Mouse (Mus musculus): ENCODE results near the gene Cdca8.
A peak's percentile ranks its signal among the peaks of the same experiment; 100 is the strongest.
"Not testable (repeated sequence)": the region's sequence is repeated elsewhere in the genome, so short reads cannot be mapped to it uniquely, and the experiment has no call there.

The Cdca8 gene

GRCm38 (mm10) chr4:124939211-124939610 lies at the start of gene Cdca8:
TSS of gene Cdca8 (minus strand) at chr4:124939311.
- DNase-seq (ENCODE audit: extremely low spot score, low spot score), result not testable (repeated sequence)

- DNase-seq (ENCODE audit: extremely low spot score, low spot score), result no peak
Observed at GRCm38 (mm10) chr4:124988382-124988781, 49.3 kb upstream of the Cdca8 start.

GRCm38 (mm10) chr4:124987711-124988097 lies 48.6 kb upstream of the Cdca8 start:
- DNase-seq (ENCODE audit: extremely low spot score, low spot score), result no peak

GRCm38 (mm10) chr4:124986739-124987710 lies 47.9 kb upstream of the Cdca8 start:
- peak; percentile 43 for DNase-seq (ENCODE audit: extremely low spot score, low spot score)

- peak; percentile 46 for DNase-seq (ENCODE audit: extremely low spot score, low spot score)
Observed at GRCm38 (mm10) chr4:124985671-124986602, 46.8 kb upstream of the Cdca8 start, which contains the start of gene Rspo1. TSS of gene Rspo1 (plus strand) at chr4:124986430.

GRCm38 (mm10) chr4:124984871-124985670 lies 46.0 kb upstream of the Cdca8 start:
- no peak for DNase-seq (ENCODE audit: extremely low spot score, low spot score)

GRCm38 (mm10) chr4:124983893-124984526 lies 44.9 kb upstream of the Cdca8 start:
- DNase-seq (ENCODE audit: extremely low spot score, low spot score), result no peak

- no peak for DNase-seq (ENCODE audit: extremely low spot score, low spot score)
Observed at GRCm38 (mm10) chr4:124978201-124978600, 39.1 kb upstream of the Cdca8 start.

- DNase-seq (ENCODE audit: extremely low spot score, low spot score), result no peak
Observed at GRCm38 (mm10) chr4:124973296-124973695, 34.2 kb upstream of the Cdca8 start.

GRCm38 (mm10) chr4:124972316-124972715 lies 33.2 kb upstream of the Cdca8 start:
- DNase-seq (ENCODE audit: extremely low spot score, low spot score), result peak; percentile 44

GRCm38 (mm10) chr4:124971094-124971493 lies 32.0 kb upstream of the Cdca8 start:
- no peak for DNase-seq (ENCODE audit: extremely low spot score, low spot score)

- no peak for DNase-seq (ENCODE audit: extremely low spot score, low spot score)
Observed at GRCm38 (mm10) chr4:124970677-124971076, 31.6 kb upstream of the Cdca8 start.

GRCm38 (mm10) chr4:124970194-124970593 lies 31.1 kb upstream of the Cdca8 start:
- DNase-seq (ENCODE audit: extremely low spot score, low spot score), result no peak

- DNase-seq (ENCODE audit: extremely low spot score, low spot score), result no peak
Observed at GRCm38 (mm10) chr4:124969219-124969848, 30.2 kb upstream of the Cdca8 start.

- no peak for DNase-seq (ENCODE audit: extremely low spot score, low spot score)
Observed at GRCm38 (mm10) chr4:124968711-124969110, 29.6 kb upstream of the Cdca8 start.

- DNase-seq (ENCODE audit: extremely low spot score, low spot score), result peak; percentile 56
Observed at GRCm38 (mm10) chr4:124964912-124965599, 25.9 kb upstream of the Cdca8 start.

GRCm38 (mm10) chr4:124962576-124962975 lies 23.5 kb upstream of the Cdca8 start:
- no peak for DNase-seq (ENCODE audit: extremely low spot score, low spot score)

- DNase-seq (ENCODE audit: extremely low spot score, low spot score), result no peak
Observed at GRCm38 (mm10) chr4:124960940-124961339, 21.8 kb upstream of the Cdca8 start.

- no peak for DNase-seq (ENCODE audit: extremely low spot score, low spot score)
Observed at GRCm38 (mm10) chr4:124959062-124959461, 20.0 kb upstream of the Cdca8 start.

Measured in neural tube, embryonic 10.5 days (tissue).